9 mouse cellular contexts compared by ENCODE assay signal in genomic region chr11:115706584-115706983, GRCm38 (mm10). TPM values are rescaled to one million over a fixed set of nuclear protein-coding genes. Genes with fewer than 3 reads are reported as not detected.
DNase-seq lines count a peak whose midpoint lies in the region; ATAC-seq and TF ChIP-seq lines count a peak whose summit lies in the region.
"Had no signal": no experiment of that assay in that cellular context is flagged by ENCODE, and none has a peak within 500 bp of the region (broad histone marks: within the 10 kb centered on the region; RNA-seq: fewer than 3 reads in every experiment).

No protein-coding gene starts in this region.

- no peak for TF ChIP-seq POLR2A in olfactory bulb, adult 2 months (IDR thresholded peaks at IDR 0.05; ENCODE audit: insufficient read depth, low read depth, low read length)

- 86% methylated on average over 10 of the region's 10 CpGs for WGBS in lung, embryonic 16.5 days
- WGBS in forebrain, embryonic 12.5 days: 95% methylated on average over 10 of the region's 10 CpGs
- 88% methylated on average over 10 of the region's 10 CpGs for WGBS in limb, embryonic 12.5 days
- WGBS in olfactory bulb, adult 2 months: 58% methylated on average over 10 of the region's 10 CpGs

- no peak overlapping the region; the same call in 1 of the 2 replicates for H3K4me3 ChIP-seq in lung, embryonic 16.5 days (ENCODE audit: low read length)
- H3K4me3 ChIP-seq in forebrain, embryonic 12.5 days (replicated peaks): no peak overlapping the region; the same call in 1 of the 2 replicates
- H3K4me3 ChIP-seq in limb, embryonic 12.5 days (replicated peaks): no peak overlapping the region
- H3K4me3 ChIP-seq in olfactory bulb, adult 2 months (ENCODE audit: insufficient read depth, low read depth, low read length): peak overlapping the region; percentile 42

- ATAC-seq in lung, embryonic 16.5 days (ENCODE audit: low read depth): no peak
- ATAC-seq in forebrain, embryonic 12.5 days (ENCODE audit: low FRiP score): no peak
- no peak for ATAC-seq in limb, embryonic 12.5 days (ENCODE audit: insufficient number of reproducible peaks, insufficient read depth, low FRiP score, low TSS enrichment, low read depth)

- H3K27ac ChIP-seq in lung, embryonic 16.5 days (ENCODE audit: low read length): no peak overlapping the region
- no peak overlapping the region for H3K27ac ChIP-seq in forebrain, embryonic 12.5 days
- no peak overlapping the region for H3K27ac ChIP-seq in limb, embryonic 12.5 days
- H3K27ac ChIP-seq in olfactory bulb, adult 2 months (ENCODE audit: insufficient read depth, low read depth, low read length): no peak overlapping the region

- no peaks in the 10 kb centered on the region for H3K36me3 ChIP-seq in lung, embryonic 16.5 days (ENCODE audit: control insufficient read depth, insufficient read depth, low read length)
- no peaks in the 10 kb centered on the region for H3K36me3 ChIP-seq in forebrain, embryonic 12.5 days (replicated peaks)
- H3K36me3 ChIP-seq in limb, embryonic 12.5 days: no peaks in the 10 kb centered on the region

- H3K9ac ChIP-seq in lung, embryonic 16.5 days (ENCODE audit: low read length): no peak overlapping the region
- H3K9ac ChIP-seq in forebrain, embryonic 12.5 days: 0 out of 2 replicates have a peak overlapping the region, but pooled peaks have one; percentile 97
- peak overlapping the region; percentile 97 for H3K9ac ChIP-seq in limb, embryonic 12.5 days (replicated peaks)

- H3K9me3 ChIP-seq in lung, embryonic 16.5 days (ENCODE audit: control insufficient read depth, low read length): no peaks in the 10 kb centered on the region
- H3K9me3 ChIP-seq in forebrain, embryonic 12.5 days: no peaks in the 10 kb centered on the region
- H3K9me3 ChIP-seq in limb, embryonic 12.5 days: no peaks in the 10 kb centered on the region

- H3K27me3 ChIP-seq in lung, embryonic 16.5 days (ENCODE audit: control insufficient read depth, insufficient read depth, low read depth, low read length): no peaks in the 10 kb centered on the region
- H3K27me3 ChIP-seq in forebrain, embryonic 12.5 days: no peaks in the 10 kb centered on the region
- H3K27me3 ChIP-seq in limb, embryonic 12.5 days: no peaks in the 10 kb centered on the region; the same call in 1 of the 2 replicates

- TF ChIP-seq CTCF in olfactory bulb, adult 2 months (IDR thresholded peaks at IDR 0.05; ENCODE audit: insufficient read depth, low read depth, low read length): no peak

- peaks cover 20% of the 10 kb centered on the region for H3K4me1 ChIP-seq in lung, embryonic 16.5 days (replicated peaks; ENCODE audit: control insufficient read depth, insufficient read depth, low read length)
- H3K4me1 ChIP-seq in forebrain, embryonic 12.5 days: peaks cover 29% of the 10 kb centered on the region
- H3K4me1 ChIP-seq in limb, embryonic 12.5 days (replicated peaks): peaks cover 28% of the 10 kb centered on the region
- peaks cover 5% of the 10 kb centered on the region for H3K4me1 ChIP-seq in olfactory bulb, adult 2 months (ENCODE audit: control insufficient read depth, insufficient read depth, low read length)

- peak overlapping the region; percentile 94 for H3K4me2 ChIP-seq in lung, embryonic 16.5 days (ENCODE audit: low read depth, low read length)
- H3K4me2 ChIP-seq in forebrain, embryonic 12.5 days: peak overlapping the region; percentile 95
- peak overlapping the region; percentile 88 for H3K4me2 ChIP-seq in limb, embryonic 12.5 days

- DNase-seq in lung, postnatal 10 days: no peak
- DNase-seq in left cerebral cortex, adult 18-20 months (ENCODE audit: low spot score in 2 of 2): no peak
- no peak for DNase-seq in layer of hippocampus, postnatal 14 days (ENCODE audit: low spot score in 2 of 2)
- DNase-seq in layer of hippocampus, postnatal 25 days (ENCODE audit: extremely low spot score in 1 of 2, low spot score in 1 of 2): no peak
- DNase-seq: thymus, postnatal 4 days had no signal

RNA-seq across cellular contexts. Expression of gene Grb2, which starts 1.8 kb away (rescaled TPM):
- 81.0 and 82.7 TPM in 2 replicates for polyA plus RNA-seq in lung, embryonic 16.5 days (2015; fragmentation: Nextera tagmentation; extraction: Ambion mirVana)
- 124 and 137 TPM in 2 replicates for polyA plus RNA-seq in forebrain, embryonic 12.5 days (2016; fragmentation: Nextera tagmentation; extraction: Ambion mirVana)
- 109 and 114 TPM in 2 replicates for polyA plus RNA-seq in limb, embryonic 12.5 days (2016; fragmentation: Nextera tagmentation; extraction: Ambion mirVana)
- 264 TPM in 1 of 2 replicates, not detected in the other for polyA plus RNA-seq in olfactory bulb, adult 2 months (2012; ENCODE audit: insufficient read depth, insufficient read length, low replicate concordance, missing spikeins)
- total RNA-seq in left cerebral cortex, adult 18-20 months (2021): 100 to 1,000 TPM; 204 to 206 TPM
- 100 to 1,000 TPM; 178 to 182 TPM for total RNA-seq in layer of hippocampus, postnatal 14 days (2021)
- total RNA-seq in layer of hippocampus, postnatal 25 days (2021): 100 to 1,000 TPM; 188 to 210 TPM

RNA-seq across cellular contexts. Expression of gene Tmem94, which starts 58.6 kb away (rescaled TPM):
- polyA plus RNA-seq in lung, embryonic 16.5 days (2015; fragmentation: Nextera tagmentation; extraction: Ambion mirVana): 28.2 and 29.1 TPM in 2 replicates
- polyA plus RNA-seq in forebrain, embryonic 12.5 days (2016; fragmentation: Nextera tagmentation; extraction: Ambion mirVana): 39.0 and 45.2 TPM in 2 replicates
- polyA plus RNA-seq in limb, embryonic 12.5 days (2016; fragmentation: Nextera tagmentation; extraction: Ambion mirVana): 26.5 and 31.9 TPM in 2 replicates
- not detected in 2 replicates for polyA plus RNA-seq in olfactory bulb, adult 2 months (2012; ENCODE audit: insufficient read depth, insufficient read length, low replicate concordance, missing spikeins)
- total RNA-seq in left cerebral cortex, adult 18-20 months (2021): 10 to 100 TPM; 62.9 to 65.2 TPM
- total RNA-seq in layer of hippocampus, postnatal 14 days (2021): 10 to 100 TPM; 37.8 to 42.3 TPM
- total RNA-seq in layer of hippocampus, postnatal 25 days (2021): 10 to 100 TPM; 44.5 to 51.1 TPM

Comparison
In these comparisons a context has a peak if more than half of its experiments do, and no peak if none do; other contexts are left out.
1. RNA of gene Tmem94, which starts 58.6 kb away (polyA plus RNA-seq): 39.0 to 45.2 TPM in forebrain, embryonic 12.5 days, 28.2 to 29.1 TPM in lung, embryonic 16.5 days and 26.5 to 31.9 TPM in limb, embryonic 12.5 days; not detected in olfactory bulb, adult 2 months; every median in the first group is over 10 times any median in the second.
2. Peak in every context shown above with its lines, with median percentiles within 50 percentile points of each other: H3K4me2 ChIP-seq.